Mouse (Mus musculus): ENCODE measurements around the gene Thada. TPM values are rescaled to one million over a fixed set of nuclear protein-coding genes. Genes with fewer than 3 reads are reported as not detected.

Gene Thada
- total and polyA plus RNA-seq, 3 experiments, result 5.0 to 8.3 (median 7.7) TPM

- Histone ChIP-seq H3K36me3 (ENCODE audit: control insufficient read depth, insufficient read depth, low read length) (no peaks in the 10 kb centered on the region), H3K4me1 (ENCODE audit: control insufficient read depth, insufficient read depth, low read length) (no peaks in the 10 kb centered on the region; the same call in 1 of the 2 replicates), H3K9ac (ENCODE audit: low read depth, low read length) (no peak overlapping the region), H3K4me3 (no peak overlapping the region), H3K27me3 (ENCODE audit: control insufficient read depth, insufficient read depth, low read length) (no peaks in the 10 kb centered on the region), H3K79me2 (replicated peaks; ENCODE audit: control insufficient read depth, insufficient read depth, low read length) (no peaks in the 10 kb centered on the region), H3K27ac (no peak overlapping the region)
- WGBS, result 53% methylated on average over 15 of the region's 15 CpGs
- peak in 1 of 2 experiments; percentile 13 for DNase-seq
- TF ChIP-seq CTCF (IDR thresholded peaks at IDR 0.05), result peak; percentile 80
- no peak for TF ChIP-seq EP300 (IDR thresholded peaks at IDR 0.05; ENCODE audit: insufficient read depth, low read depth, low read length)
- no peak for TF ChIP-seq POLR2A (IDR thresholded peaks at IDR 0.05; ENCODE audit: insufficient read depth, low read depth, low read length)
- intact Hi-C loops (cut with DNase I), result loop anchor here (1.0 to 2.0 kb wide), 2 partner anchors 62 to 608 kb away; no protein-coding TSS in a partner anchor
These were observed 14.7 kb upstream of the Thada start for GRCm38 (mm10) chr17:84480464-84481355.

GRCm38 (mm10) chr17:84478276-84478675 lies 12.3 kb upstream of the Thada start:
- Histone ChIP-seq H3K9ac (ENCODE audit: low read depth, low read length) (no peak overlapping the region), H3K27ac (no peak overlapping the region), H3K27me3 (ENCODE audit: control insufficient read depth, insufficient read depth, low read length) (no peaks in the 10 kb centered on the region), H3K36me3 (ENCODE audit: control insufficient read depth, insufficient read depth, low read length) (no peaks in the 10 kb centered on the region), H3K4me3 (no peak overlapping the region), H3K4me1 (ENCODE audit: control insufficient read depth, insufficient read depth, low read length) (no peaks in the 10 kb centered on the region; the same call in 1 of the 2 replicates), H3K79me2 (replicated peaks; ENCODE audit: control insufficient read depth, insufficient read depth, low read length) (no peaks in the 10 kb centered on the region)
- WGBS, result 79% methylated on average over 4 of the region's 4 CpGs
- no peak for TF ChIP-seq EP300 (IDR thresholded peaks at IDR 0.05; ENCODE audit: insufficient read depth, low read depth, low read length)
- TF ChIP-seq CTCF (IDR thresholded peaks at IDR 0.05), result no peak
- no peak for TF ChIP-seq POLR2A (IDR thresholded peaks at IDR 0.05; ENCODE audit: insufficient read depth, low read depth, low read length)
- intact Hi-C loops (cut with DNase I), result loop anchor here (10.0 kb wide), 1 partner anchor 227 kb away; no protein-coding TSS in a partner anchor
- DNase-seq, result no peak

GRCm38 (mm10) chr17:84477176-84477575 lies 11.2 kb upstream of the Thada start:
- 86% methylated on average over 5 of the region's 5 CpGs for WGBS
- intact Hi-C loops (cut with DNase I), result loop anchor here (10.0 kb wide), 1 partner anchor 228 kb away; no protein-coding TSS in a partner anchor
- no peaks in the 10 kb centered on the region; the same call in 1 of the 2 replicates for H3K4me1 ChIP-seq (ENCODE audit: control insufficient read depth, insufficient read depth, low read length)

GRCm38 (mm10) chr17:84474312-84474711 lies 8.3 kb upstream of the Thada start:
- Histone ChIP-seq H3K9ac (ENCODE audit: low read depth, low read length) (no peak overlapping the region), H3K4me1 (ENCODE audit: control insufficient read depth, insufficient read depth, low read length) (no peaks in the 10 kb centered on the region), H3K4me3 (no peak overlapping the region), H3K27me3 (ENCODE audit: control insufficient read depth, insufficient read depth, low read length) (no peaks in the 10 kb centered on the region), H3K36me3 (ENCODE audit: control insufficient read depth, insufficient read depth, low read length) (no peaks in the 10 kb centered on the region), H3K27ac (no peak overlapping the region), H3K79me2 (replicated peaks; ENCODE audit: control insufficient read depth, insufficient read depth, low read length) (no peaks in the 10 kb centered on the region)
- DNase-seq, result no peak
- intact Hi-C loops (cut with DNase I), result loop anchor here (10.0 kb wide), 1 partner anchor 230 kb away; no protein-coding TSS in a partner anchor
- peak; percentile 54 for TF ChIP-seq CTCF (IDR thresholded peaks at IDR 0.05)
- no peak for TF ChIP-seq EP300 (IDR thresholded peaks at IDR 0.05; ENCODE audit: insufficient read depth, low read depth, low read length)
- 53% methylated on average over 4 of the region's 4 CpGs for WGBS

More at GRCm38 (mm10) chr17:84477176-84477575, 11.2 kb upstream of the Thada start:
- TF ChIP-seq POLR2A (IDR thresholded peaks at IDR 0.05; ENCODE audit: insufficient read depth, low read depth, low read length), result no peak
- Histone ChIP-seq H3K4me3 (no peak overlapping the region), H3K36me3 (ENCODE audit: control insufficient read depth, insufficient read depth, low read length) (no peaks in the 10 kb centered on the region), H3K79me2 (replicated peaks; ENCODE audit: control insufficient read depth, insufficient read depth, low read length) (no peaks in the 10 kb centered on the region), H3K27ac (no peak overlapping the region), H3K9ac (ENCODE audit: low read depth, low read length) (no peak overlapping the region), H3K27me3 (ENCODE audit: control insufficient read depth, insufficient read depth, low read length) (no peaks in the 10 kb centered on the region)
- no peak for DNase-seq

GRCm38 (mm10) chr17:84435012-84435411 lies 31.0 kb downstream of the Thada start:
- DNase-seq, result no peak
- no peak for TF ChIP-seq EP300 (IDR thresholded peaks at IDR 0.05; ENCODE audit: insufficient read depth, low read depth, low read length)
- no peak for TF ChIP-seq POLR2A (IDR thresholded peaks at IDR 0.05; ENCODE audit: insufficient read depth, low read depth, low read length)
- no peak for TF ChIP-seq CTCF (IDR thresholded peaks at IDR 0.05)
- intact Hi-C loops (cut with DNase I), result no loop called here
- Histone ChIP-seq H3K79me2 (replicated peaks; ENCODE audit: control insufficient read depth, insufficient read depth, low read length) (no peaks in the 10 kb centered on the region), H3K4me1 (ENCODE audit: control insufficient read depth, insufficient read depth, low read length) (no peaks in the 10 kb centered on the region), H3K27ac (no peak overlapping the region), H3K36me3 (ENCODE audit: control insufficient read depth, insufficient read depth, low read length) (no peaks in the 10 kb centered on the region; the same call in 1 of the 2 replicates), H3K4me3 (no peak overlapping the region), H3K9ac (ENCODE audit: low read depth, low read length) (no peak overlapping the region), H3K27me3 (ENCODE audit: control insufficient read depth, insufficient read depth, low read length) (no peaks in the 10 kb centered on the region)
- 94% methylated on average over 4 of the region's 4 CpGs for WGBS

- Histone ChIP-seq H3K27me3 (ENCODE audit: control insufficient read depth, insufficient read depth, low read length) (no peaks in the 10 kb centered on the region), H3K79me2 (replicated peaks; ENCODE audit: control insufficient read depth, insufficient read depth, low read length) (no peaks in the 10 kb centered on the region), H3K4me3 (no peak overlapping the region), H3K27ac (no peak overlapping the region), H3K36me3 (ENCODE audit: control insufficient read depth, insufficient read depth, low read length) (no peaks in the 10 kb centered on the region; the same call in 1 of the 2 replicates), H3K4me1 (ENCODE audit: control insufficient read depth, insufficient read depth, low read length) (no peaks in the 10 kb centered on the region), H3K9ac (ENCODE audit: low read depth, low read length) (no peak overlapping the region)
- intact Hi-C loops (cut with DNase I), result no loop called here
- no peak for TF ChIP-seq CTCF (IDR thresholded peaks at IDR 0.05)
- no peak for TF ChIP-seq EP300 (IDR thresholded peaks at IDR 0.05; ENCODE audit: insufficient read depth, low read depth, low read length)
- no peak for TF ChIP-seq POLR2A (IDR thresholded peaks at IDR 0.05; ENCODE audit: insufficient read depth, low read depth, low read length)
- no peak for DNase-seq
These were observed 31.8 kb downstream of the Thada start for GRCm38 (mm10) chr17:84434233-84434632.

Data from heart, adult 2 months (tissue).